Mouse (Mus musculus) gastrocnemius, adult 18-20 months (tissue): ENCODE data around the gene Ak8. TPM values are rescaled to one million over a fixed set of nuclear protein-coding genes. Genes with fewer than 3 reads are reported as not detected.

ENCODE experiments used
- DNase-seq: peaks from one replicate; pipeline ENCODE4 v3.0.0; 2021; ENCODE audit warnings: low spot score
- total RNA-seq, 2 experiments: library from RNA; stranded (reverse); gene quantifications; 2 replicates each; pipeline ENCODE4 v1.2.3; 2021

Ak8 gene
- total RNA-seq, 2 experiments from 2014 or later, result not detected

DNA sequence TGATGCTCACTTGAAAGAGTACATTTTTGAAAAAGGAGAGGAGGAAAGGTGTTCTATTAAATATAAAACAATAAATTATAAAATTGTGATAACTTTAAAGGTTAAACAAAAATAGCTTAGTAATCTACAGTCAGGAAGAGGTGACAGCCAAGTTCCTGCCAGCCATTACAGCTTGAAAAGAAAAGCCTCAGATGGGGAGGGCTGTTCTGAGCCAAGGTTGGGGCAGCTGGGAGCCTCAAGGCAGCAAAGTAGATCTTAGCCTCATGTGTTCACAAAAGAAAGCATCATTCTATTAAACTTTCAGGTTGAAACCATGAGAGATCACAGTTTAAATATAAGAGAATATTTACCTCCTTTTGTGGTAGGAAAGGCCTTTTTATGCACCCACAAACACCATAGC is 30.7 kb downstream of the Ak8 start:
- DNase-seq, result no peak

DNA sequence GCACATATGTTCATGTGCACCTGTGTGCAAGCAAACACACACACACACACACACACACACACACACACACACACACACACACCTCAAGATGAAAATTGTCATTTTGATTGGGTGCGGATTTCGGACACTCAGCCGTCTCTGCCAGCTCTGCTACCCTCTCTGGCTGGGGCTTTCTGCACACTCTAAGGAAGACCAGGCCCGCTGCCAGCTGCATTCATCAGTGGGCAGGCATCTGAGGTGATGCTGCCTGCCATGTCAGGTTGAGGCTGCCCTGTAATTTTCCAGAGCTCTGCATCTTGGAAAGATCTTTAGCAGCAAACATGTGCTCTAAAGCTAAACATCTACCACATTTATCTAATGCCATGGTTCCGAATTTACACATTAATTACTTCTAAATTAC is 37.1 kb downstream of the Ak8 start:
- no peak for DNase-seq

DNA sequence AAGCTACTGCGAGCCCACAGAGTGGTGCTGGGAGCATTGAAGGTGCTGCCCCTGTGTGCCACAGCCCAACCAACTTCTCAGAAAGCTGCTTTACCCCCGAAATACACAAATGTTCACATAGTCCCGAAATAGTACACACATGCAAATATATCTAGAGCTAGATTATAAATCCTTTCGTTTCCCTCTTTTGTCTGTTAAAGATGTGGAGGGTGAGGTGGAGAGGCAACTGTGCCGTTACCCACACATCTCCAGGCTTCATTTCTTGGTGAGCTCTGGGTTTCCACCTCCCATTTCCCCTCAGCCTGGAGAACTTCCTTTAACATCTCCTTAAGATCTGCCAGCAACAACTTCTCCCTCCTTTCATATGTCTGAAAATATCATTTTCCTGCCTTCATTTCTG is 40.2 kb downstream of the Ak8 start:
- no peak for DNase-seq

DNA sequence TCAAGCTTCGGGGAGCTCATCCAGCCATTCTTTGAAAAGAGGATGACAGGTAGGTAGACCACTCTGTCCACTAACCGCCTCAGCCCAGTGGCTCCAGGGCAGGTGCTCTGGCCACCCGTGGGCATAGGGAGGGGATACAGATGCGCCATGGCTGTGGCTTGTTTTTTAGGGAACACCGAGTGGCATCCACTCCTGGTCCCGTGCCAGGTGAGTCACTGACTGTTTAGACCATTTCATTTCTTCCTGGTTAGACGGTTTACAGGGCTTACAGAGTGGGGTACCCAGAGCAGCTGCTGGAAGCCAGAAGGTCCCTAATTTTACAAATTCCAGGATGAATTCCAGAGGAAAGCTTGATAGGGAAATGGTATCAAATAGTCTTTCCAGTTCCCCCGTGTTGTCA is 42.7 kb downstream of the Ak8 start:
- DNase-seq, result no peak

DNA sequence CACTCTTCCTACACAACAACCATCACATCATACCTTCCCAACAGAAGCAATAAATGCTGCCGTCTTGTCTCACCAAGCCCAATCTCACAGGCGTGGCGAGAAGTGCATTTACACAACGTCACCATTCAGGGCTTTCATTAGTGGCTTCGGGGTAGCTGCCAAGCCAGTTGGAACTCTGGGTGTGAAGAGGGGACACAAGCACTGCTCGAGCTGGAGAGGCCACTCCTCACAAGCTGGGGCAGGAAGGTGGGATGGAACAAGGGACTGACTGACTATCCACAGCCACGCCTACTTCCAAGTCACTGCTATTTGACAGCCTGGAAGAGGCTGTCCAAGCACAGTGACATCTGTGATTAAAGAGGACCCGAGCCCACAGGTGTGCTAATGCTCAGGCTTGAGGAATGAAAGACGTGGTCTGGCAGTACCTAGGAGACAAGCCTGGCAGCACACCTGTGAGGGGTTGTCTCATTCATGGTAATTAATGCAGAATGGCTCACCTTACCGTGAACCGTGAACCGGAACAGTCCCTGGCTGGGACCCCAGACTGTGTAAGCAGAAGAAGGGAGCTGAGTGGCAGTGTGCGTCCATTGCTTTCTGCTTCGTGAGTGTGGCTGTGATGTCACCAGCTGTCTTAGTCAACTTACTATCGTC is 46.8 kb downstream of the Ak8 start:
- no peak for DNase-seq

DNA sequence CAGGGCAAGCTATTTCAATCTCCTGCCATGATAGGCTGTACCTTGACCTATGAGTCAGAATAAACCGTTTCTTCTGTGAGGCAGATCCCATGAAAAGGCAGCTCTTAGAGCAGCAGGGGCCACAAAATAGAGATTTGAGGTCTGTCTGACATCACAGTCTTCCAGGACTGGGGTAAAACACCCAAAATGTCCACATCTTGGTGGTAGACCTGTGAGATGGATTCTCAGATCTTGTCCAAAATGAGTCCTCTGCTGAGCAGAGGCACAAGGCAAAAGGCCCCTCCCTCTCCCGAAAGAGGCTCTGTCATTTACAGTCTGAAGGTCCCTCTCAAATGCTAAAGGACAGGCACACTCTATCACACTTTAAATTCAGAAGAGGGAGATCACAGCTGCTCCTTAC is 47.7 kb downstream of the Ak8 start:
- no peak for DNase-seq

DNA sequence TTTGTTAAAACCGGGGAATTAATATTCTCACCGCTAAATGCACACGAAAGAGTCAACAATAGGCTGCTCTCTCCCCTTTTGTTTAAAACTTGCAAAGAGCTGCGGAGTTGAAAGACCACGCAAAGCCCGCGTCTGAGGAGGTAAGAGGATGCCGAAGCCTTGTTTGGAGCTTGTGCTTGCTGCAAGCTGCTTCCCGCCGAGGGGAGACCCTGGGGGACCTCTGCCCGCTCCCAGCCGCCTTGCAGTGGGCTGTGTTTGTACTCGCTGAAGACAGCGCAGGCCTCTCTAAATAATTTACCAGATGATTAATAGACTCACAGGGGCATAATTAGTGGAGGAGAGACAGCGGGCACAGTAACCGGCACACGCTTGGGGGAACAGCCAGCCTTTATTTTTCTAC is 51.2 kb downstream of the Ak8 start:
- no peak for DNase-seq

DNA sequence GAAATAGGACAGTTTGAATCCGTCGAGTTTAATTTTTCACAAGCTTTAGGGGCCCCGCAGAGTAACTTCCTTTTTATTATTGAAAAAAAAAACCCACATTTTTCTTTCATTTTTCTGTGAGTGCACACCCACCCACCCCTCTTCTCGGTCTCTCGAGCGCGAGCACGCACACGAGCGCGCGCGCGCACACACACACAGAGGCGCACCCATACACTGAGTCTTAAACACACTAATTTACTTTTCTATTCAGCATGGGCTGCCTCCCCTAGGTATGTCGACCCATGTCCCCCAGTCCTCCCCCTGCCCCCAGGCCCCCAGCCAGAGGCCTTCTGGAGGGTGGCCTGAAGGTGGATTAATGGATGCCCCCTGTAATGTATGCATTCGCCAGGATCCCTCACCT is 51.7 kb downstream of the Ak8 start:
- DNase-seq, result no peak

DNA sequence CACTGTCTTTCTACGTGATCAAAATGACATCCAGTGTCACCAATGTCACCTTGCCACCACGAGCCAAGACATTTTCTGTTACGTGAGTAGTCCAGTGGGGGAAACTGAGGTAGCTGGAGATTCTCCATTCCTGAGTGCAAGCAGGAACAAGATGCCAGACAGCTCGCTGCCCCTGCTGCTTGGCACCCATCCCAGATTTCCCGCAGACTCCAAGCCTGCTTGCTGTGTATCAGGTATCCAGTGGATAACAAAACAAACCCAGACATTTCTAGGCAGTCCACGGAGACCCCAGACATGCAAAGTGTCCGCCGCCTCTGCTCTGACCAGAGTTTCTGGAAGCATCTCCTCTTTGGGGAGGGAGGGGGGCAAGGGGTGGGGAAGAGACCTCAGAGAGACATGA is 52.4 kb downstream of the Ak8 start:
- no peak for DNase-seq

DNA sequence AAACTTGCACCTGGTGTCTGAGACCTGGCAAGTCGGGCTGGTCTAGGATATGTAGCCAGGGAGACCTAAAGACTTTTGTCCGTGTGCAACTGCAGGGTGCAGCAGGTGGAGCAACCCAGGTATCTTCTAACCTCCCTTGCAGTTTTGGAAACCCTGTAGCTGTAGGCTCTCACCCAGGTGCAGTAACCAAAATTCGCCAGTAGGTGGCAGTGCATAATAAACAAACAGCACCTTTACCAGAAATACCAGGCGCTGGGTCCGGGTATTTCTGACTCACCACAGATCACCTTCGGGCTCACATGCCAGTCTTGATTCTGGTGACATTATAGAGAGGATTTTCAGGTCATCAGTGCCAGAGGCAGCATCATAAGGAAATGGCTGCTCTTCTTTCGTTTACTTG is 55.5 kb downstream of the Ak8 start:
- peak; percentile 75 for DNase-seq

DNA sequence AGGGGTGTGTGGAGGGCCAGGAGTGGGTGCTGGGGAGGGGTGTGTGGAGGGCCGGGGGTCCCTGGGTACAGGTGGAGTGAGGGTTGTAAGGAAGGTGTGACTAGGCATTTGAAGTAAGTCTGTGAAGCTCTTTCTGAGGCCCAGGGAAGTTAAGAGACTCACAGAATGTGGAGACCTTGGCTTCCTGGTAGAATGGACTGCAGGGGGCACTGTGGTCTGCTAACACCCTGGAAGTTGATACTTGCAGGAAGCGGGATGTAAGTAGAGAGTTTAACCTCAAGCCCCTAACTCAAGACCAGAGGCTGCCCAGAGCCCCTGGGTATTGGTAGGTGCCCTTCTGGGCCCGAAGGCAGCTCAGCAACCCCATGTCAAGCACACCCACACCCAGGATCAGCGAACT is 56.2 kb downstream of the Ak8 start:
- peak; percentile 28 for DNase-seq

DNA sequence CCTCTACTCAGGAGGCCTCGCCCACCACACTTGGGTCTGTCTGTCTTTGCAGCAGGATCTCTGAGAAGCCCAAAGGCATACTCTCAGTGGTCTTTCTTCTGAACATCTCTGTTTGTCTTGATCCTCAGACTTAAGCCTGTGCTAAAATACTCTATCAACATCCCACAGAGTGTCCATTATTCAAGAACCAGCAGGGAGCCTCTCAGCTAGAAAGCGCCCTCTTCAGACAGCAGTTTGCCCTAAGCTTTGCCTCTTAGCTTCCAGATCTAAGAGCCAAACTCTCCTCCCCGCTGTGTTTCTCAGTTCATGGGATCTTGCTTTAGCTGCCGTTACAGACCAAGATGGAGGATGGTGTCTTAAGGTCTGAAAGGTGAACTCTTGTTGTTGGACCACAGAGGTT is 59.5 kb downstream of the Ak8 start:
- DNase-seq, result no peak

DNA sequence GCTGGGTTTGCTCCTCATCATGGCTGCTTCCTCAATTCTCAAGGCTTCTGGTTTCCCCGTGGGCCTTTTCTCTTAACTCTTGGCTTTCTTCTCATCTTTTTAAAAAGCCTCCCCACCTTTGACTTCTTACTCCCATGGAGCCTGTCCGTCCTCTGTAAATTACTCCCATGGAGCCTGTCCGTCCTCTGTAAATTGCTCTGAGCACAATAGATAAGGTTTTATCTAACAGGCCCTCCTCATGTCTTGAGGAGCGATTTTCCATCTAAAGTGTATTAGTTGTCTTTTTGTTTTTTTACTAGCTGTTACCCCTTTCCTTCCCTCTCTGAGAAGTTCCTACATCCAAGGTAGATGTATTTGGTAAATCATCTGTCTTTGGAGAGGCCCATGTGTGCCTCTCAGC is 66.6 kb downstream of the Ak8 start:
- DNase-seq, result no peak

DNA sequence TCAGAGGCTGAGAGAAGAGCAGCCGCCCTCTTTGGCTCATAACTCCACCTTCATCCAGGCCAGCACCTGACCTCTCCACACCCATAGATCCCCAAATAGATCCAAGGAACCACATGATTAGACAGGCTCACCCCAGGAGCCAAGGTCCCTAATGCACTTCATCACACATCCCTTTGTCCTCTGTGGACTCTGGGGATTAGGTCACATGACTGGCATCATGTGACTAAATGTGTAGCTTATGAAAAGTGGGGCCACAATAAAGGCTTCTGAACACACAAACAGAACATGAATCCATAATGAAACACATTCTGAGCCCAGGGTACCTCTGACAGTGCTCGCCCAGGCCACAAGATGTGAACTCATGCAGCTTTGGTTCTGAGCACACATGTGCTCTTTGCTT is 67.1 kb downstream of the Ak8 start:
- DNase-seq, result no peak

DNA sequence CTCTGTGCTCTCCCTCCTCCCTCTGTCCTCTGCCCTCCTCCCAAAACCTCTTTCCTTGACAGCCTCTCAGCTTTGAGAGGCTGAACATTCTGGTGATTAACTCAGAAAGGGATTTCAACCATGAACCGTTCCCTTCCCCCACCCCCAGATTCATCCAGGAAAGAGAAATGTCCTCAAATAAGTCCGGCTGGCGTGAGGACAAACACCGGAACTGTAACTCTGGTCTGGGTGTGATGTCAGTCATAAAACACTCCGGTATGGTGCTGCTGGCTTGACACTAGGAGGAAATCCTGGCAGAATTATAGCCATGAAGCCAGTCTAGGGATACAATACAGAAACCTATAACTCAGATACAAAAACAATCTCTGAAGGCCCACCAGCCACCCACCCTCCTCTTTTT is 70.7 kb downstream of the Ak8 start:
- DNase-seq, result no peak

DNA sequence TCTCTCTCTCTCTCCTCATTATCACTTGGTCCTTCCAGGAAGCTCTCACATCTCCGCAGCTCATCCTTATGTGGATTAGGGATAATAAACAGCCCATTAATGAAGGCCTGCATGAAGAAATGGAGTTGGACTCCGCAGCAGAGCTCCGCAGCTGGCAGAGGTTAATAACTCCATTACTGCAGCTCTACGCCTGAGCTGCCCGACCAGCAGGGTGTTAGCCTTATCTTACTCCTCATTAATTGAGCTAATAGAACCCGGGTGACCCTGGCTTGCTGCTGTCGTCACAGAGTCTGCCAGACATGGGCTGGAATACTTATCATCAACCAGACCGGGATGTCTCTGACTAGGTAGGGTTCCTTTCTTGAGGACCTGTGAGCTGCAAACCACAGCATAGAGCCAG is 74.1 kb downstream of the Ak8 start:
- no peak for DNase-seq

DNA sequence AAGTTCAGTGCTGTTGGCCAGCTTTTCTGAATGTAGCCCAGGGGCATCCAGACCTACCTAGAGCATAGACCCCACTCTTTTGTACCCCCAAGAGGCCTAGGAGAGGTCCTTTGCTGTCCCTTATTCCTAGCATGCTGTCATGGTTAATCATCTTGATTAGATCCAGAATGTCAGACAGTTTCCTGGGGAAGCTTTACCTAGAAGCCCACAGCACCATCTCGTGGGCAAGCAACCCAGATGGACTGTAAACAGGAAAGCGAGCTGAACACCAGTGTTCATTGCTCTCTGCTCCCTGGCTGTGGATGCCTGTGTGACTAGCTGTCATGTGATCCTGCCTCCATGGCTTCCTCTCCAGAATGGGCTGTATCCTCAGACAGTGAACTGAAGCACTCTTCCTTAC is 76.8 kb downstream of the Ak8 start:
- no peak for DNase-seq

DNA sequence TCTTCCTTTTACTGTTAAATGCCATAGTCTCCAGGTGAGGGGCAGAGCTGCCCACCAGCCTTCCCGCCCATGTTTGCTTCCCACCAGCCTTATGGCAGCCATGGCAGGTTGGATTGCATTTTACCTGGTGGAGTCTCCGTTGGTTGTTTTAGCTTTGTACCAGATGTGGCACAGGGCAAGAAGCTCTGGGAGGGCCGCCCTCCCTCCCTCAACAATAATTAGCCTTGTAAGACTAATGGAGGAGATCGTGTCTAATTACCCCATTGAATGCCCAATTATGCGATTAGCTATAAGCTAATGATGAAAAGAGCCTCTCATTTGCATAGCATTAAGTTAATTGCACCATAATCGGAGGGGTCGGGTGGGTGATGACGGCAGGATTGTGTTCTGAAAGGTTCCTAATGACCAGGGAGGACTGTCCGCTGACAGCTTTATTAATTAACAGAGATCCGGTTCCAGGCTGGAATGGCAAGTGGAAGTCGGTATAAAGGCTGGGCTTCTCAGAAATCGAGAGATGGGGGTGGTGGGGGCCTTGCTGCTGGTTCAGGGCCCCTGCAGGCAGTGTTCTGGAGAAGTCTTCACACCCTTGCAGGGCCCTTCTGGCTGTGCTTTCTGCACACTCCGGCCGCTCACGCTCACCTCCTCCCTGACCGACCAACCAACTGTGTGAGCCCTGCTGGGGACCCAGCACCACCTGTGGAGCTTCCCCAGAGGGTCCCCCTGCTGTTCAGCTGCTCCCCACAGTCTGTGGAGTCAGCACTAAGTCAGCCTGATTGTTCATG is 80.2 kb downstream of the Ak8 start:
- no peak for DNase-seq

DNA sequence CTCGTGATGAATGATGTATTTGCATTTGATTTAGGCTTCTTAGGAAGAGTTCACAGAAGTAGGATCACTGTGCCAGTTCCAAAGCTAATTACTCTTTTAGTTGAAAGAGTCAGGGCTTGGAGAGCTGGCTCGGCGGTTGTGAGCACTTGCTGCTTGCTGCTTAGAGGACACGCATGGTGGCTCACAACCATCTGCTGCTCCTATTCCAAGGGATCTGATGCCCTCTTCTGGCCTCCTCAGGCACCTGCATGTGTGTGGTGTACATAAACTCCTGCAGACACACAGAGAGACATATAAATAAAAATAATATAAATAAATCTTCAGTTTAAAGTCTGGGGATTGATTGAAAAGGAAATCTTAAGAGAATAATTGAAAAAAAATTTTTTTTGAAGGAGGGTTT is 81.3 kb downstream of the Ak8 start:
- no peak for DNase-seq

DNA sequence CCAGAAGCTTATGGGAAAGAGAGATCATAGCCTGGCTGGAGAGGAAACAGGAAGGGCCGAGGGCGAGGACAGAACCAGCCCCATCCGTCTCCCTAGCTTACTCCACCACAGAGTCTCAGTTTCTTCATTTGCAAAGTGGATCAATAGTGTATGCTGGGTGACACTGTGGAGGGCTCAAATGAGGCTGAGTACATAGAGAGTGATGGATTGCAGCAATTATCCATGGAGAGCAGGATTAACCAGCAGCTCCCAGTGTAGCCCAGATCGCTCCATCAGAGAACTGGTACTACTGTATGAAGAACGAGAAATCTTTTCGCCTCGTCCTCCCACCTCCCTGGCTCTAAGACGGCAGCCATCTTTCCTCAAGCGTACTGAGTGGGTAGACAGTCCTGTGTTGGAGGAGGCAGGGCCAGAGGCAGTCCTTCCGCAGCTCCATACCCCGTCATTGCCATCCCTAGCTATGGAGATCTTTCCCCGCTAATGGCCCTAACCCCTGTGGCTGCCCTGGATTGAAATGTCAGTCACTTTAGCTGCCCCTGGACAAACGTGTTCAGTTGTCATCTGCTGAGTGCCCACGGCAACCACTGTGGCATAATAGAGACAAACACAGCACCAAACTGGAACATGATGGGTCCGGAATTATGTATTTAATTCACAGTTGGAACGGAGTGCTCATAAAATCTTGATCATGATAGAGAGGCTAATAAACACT is 86.5 kb downstream of the Ak8 start:
- no peak for DNase-seq

DNA sequence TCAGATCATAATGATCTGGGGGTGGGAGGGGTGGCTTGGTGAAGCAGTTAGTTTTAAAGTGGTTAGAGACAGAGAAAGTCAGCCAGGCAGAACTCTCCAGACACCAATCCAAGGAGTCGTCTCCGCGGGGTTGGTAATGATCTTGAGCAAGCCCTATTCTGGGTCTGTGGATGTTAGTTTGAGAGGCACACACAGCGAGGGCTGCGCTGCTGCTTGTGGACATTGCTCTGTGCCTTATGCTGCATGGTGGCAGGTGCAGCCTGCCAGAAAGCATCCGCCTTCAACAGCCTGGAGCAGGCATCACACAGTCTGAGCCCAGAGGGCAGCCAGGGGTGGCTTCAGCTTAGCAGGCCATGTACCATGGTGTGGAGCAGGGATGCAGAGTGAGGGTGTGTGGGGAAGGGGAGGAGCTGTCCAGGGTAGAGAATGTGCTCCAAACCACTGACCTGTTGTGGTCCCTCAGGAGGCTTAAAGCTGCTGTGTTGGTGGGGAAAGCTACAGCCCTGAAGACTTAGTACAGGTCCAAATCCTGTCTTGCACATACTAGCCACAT is 87.2 kb downstream of the Ak8 start:
- no peak for DNase-seq

DNA sequence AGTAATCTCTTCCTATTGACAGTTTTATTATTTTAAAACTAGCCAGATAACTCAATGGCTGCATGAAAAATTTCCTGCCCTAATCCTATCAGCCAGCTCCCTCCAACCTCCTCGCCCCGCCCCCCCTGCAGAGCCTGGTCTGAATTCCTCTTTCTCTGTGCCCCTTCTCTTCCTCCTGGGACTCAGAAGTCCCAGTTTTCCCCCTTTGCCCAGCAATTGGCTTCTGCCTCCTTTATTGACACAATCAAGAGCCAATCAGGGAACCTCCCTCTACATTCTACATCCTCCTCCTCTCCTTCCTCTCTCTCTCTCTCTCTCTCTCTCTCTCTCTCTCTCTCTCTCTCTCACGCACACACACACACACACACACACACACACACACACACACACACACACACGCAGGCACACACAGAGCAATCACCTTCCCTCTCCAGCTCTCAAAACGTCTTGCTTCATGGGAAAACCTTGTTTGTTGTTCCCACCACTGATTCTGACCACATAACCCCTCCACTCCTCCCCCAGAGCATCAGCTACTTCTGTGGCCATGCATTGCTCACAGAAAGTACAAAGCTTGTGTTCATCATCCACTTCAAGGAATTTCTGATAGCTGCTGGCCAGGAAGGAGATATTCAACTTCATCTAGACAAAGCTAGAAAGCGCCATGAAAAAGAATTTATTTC is 93.1 kb downstream of the Ak8 start:
- DNase-seq, result peak; percentile 54
